Mouse (Mus musculus): Measurements from ENCODE around the gene Abca8b.
"Not testable (repeated sequence)": the region's sequence is repeated elsewhere in the genome, so short reads cannot be mapped to it uniquely, and the experiment has no call there.

Abca8b gene

DNA sequence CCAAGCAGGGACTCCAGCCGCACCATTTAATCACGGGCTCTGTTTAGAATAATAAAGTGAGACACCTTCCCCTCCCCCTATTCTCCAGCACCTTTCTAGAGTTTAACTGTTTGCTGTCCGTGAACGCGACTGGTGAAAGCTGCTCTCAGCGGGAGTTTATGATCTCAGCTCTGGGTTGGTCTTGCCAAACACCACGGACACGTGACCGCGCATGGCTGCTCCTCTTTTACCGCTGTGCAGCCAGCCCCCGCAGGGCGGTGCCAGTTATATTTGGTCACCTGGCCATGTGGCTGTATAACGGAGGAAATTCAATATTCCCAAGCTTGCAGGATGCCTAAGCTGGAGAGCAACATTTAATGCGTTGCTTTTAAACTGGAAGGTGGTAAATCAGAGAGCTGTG is at the start of gene Abca8b:
TSS of gene Abca8b (minus strand) at position 222 of the 400 bp plus-strand sequence.
- DNase-seq, result peak; percentile 95

DNA sequence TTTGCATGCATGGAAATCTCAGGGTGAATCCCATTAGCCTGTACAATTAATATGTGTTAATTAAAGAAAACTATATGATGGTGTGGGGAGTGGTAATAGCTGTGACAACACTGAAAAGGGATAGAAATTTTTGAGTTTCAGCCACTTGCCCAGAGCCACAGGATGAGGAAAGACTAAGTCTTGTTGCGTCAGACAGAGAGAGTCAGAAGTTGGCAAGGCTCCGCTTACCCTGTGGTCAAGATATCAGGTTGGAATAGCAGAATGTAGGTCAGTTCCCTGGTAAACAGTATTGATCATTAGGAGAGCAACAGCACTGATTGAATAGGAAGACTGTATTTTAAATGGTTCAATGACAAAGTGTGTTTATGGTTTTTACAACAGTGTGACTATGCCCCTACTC is 42.1 kb upstream of the Abca8b start:
- no peak for DNase-seq

DNA sequence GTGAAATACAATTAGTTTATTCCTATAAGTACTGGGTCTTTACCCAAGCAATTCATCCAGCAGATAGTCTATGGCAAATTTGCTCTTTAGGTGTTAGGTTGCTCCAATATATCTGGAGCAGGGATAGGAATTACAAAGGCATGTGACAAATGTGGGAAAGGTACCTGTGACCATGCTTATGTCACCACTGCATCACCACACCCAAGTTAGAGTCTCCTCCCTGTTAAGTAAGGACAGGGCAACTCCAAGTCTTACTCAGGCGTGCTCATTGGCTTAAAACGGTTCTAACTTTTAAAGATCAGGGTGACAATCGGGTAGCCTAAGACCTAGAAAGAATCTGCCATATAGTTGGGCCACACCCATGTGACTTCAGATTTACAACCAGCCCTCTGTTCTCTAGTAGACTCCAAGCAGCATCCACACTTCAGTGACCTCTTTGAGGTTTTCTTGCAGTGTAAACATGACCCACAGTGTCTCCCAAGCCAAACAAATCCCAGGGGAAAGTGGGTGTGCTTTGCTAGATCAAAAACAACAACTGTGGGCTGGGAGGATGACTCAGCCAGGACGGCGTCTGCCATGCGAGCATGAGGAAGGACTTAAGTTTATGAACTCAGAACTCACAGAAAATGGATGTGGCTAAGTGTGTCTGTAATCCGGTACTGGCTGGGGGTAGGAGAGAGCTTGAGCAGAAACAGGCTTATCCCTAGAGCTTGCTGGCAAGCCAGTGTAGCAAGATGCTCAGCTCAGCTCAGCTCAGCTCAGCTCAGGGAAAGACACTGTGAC is 33.5 kb upstream of the Abca8b start:
- DNase-seq, result no peak

DNA sequence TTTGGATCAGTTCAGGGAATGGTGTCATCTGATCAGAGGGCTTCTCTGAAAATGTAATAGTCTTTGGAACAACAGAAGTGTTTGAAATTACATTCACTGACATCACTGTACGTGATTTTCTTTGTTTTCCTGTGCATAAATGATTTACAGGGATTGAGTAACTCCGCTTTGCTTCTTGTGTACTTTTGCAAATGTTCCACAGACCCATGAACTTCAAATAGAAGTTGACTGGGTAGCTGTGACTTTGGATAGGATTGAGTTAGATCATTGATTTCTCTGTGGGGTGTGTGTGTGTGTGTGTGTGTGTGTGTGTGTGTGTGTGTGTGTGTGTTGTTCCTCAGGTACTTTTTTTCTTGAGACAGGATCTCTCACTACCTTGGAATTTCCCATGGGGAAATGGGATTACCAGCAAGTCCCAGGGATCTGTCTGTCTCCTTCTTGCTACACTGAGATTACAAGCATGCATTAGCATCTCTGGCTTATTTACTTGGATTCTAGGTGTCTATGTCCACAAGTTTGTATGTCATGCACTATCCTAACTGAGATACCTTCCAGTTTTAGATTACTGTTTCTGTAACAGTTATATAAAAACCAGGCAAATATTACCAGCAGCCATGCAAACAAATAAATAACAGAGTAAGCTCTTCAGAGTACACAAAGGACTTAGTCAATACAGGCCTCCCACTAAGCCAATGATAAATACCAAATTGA is 15.3 kb upstream of the Abca8b start:
- DNase-seq, result no peak

DNA sequence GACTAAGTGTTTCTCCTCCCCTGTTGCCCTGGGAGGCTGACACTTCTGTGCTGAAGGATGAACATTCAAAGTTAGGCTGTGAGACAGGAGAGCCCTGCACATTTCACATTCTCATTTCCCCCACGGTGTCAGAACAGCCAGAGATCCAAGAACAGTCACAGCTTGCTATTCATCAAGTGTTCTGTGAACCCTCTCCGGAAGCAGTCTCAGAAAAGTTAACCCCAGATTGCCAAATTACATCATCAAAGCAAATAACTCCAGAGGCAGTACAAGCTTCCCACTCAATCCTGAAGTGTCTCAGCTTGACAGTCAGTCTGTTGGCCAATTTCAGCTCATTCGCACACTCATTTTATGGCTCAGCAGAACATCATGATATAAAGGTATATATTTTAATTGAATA is 632 bp downstream of the Abca8b start:
- DNase-seq, result peak; percentile 45

DNA sequence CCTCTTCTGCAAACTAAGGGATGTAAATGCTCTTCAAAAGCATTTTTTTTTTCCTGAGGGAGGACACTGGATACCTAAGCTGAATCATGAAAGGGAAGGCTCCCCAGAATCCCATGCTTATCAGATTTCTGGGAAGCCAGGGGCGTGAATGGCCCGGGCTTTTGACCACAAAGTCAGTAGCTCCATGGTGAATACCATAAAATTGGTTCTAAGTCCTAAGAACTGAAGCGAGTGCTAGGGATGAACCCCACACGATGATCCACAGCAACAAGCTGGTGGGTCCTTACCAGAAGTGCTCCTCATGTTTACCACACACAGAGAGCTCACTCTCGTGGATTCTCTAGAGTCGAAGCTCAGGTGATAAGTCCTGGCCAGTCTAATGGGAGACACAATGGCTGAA is 1.6 kb downstream of the Abca8b start:
- no peak for DNase-seq

DNA sequence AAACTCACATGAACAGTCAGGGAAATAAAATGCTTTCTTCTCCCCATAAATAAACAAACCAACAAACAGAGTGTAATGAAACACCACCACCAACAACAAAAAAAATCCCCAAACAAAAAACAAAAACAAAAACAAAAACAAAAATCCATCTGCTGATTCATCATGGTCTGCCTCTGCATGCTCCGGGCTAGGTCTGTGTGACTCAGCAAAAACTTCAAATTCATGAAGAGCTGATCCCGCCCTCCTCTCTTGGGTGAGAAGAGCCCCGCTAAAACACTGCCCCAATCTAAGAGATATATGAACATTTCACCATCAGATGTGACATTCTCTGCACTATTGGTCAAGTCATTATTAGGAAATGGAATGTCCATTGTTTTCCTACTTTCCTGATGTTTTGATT is 4.4 kb downstream of the Abca8b start:
- DNase-seq, result no peak

DNA sequence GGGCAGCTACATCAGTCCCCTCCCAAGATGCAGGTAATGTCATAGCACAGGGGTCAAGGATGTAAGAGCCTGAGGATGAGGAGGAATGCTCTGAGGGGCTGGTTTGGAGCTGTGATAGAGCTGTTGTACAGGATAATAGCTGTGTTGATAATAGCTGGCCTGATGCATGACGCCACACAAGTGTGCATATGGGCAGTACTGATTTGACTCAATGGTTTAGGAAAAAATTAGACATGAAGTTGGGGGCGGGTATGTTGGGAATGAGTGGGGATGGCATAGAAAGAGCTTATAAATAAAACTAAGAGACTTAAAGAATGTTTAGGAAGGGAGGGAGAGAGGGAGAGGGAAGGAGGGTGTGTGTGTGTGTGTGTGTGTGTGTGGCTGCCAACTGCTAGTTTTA is 5.4 kb downstream of the Abca8b start:
- DNase-seq, result no peak

DNA sequence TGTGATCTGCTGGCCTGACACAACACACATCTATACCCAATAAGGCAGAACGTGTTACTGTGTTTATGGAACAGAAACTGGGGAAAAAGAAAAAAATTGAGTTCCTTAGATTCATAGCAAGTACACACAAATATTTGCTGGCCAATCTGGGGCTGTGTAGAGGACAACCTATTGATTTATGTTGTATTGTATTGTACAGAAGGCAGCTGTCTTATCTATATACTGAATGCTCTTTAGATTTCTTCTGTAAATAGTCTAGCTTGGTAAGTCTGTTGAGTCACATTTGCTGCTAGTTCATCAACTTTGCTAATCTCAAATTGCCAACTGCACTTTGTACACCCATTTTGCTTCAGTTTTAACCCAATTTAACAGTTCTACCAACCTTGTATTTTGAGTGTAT is 7.5 kb downstream of the Abca8b start:
- DNase-seq, result no peak

DNA sequence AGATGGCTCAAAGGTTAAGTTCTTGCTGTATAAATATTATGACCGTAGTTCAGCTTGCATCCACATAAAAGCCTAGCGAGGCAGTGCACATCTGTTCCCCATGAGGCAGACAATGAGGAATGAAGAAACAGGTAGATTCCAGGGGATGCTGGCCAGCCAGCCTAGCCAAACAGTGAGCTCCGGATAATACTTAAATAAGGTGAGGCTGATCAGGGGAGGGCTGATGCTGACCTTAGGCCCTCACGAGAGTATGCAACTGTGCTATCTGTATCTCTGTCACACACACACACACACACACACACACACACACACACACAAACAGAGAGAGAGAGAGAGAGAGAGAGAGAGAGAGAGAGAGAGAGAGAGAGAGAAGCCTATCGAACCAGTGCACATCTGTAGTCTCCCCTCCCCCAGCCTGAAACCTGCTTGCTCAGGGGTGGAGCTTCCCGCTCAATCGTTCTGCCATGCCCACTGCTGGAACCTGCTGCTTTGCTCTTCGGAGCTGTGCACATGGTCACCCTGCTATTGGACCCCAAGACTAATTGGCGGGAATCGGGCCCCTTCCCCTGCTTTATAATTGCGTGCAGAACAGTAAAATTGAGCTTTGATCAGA is 8.1 kb downstream of the Abca8b start:
- not testable (repeated sequence) for DNase-seq

DNA sequence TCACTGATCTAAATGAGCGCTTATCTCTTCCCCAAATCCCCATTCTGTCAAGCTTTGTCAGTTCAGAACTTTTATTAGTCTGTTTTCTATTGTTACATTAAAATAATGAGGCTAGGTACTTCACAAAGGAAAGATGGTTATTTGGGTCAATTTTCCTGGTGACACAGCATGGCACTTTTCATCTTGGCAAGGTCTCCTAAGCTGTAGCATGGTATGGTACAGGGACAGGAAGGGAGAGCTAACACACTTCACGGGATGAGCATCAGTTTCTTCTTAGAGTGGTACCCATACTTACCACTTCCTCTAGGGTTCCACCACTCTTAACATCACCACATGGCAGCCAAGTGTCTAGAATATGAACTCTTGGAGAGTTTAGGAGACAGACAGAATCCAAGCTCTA is 13.8 kb downstream of the Abca8b start:
- peak; percentile 65 for DNase-seq

DNA sequence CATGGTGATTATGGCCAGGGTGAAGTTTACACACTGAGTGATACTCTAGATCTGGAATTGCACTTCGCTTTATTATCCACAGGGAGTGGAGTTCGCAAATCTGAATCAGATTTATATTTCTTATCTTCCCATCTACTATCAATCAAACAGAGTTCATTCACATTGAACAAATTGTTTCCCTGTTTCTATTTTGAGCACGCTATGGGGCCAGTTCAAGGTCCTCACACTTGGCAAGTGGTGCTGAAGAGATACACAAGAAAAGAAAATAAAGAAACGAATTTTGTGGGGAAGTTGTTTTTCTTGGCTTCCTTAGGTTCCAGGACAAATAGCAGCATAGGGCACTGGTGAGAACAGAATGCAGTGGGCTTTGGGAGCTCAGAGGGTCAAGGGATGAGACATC is 25.1 kb downstream of the Abca8b start:
- DNase-seq, result no peak

DNA sequence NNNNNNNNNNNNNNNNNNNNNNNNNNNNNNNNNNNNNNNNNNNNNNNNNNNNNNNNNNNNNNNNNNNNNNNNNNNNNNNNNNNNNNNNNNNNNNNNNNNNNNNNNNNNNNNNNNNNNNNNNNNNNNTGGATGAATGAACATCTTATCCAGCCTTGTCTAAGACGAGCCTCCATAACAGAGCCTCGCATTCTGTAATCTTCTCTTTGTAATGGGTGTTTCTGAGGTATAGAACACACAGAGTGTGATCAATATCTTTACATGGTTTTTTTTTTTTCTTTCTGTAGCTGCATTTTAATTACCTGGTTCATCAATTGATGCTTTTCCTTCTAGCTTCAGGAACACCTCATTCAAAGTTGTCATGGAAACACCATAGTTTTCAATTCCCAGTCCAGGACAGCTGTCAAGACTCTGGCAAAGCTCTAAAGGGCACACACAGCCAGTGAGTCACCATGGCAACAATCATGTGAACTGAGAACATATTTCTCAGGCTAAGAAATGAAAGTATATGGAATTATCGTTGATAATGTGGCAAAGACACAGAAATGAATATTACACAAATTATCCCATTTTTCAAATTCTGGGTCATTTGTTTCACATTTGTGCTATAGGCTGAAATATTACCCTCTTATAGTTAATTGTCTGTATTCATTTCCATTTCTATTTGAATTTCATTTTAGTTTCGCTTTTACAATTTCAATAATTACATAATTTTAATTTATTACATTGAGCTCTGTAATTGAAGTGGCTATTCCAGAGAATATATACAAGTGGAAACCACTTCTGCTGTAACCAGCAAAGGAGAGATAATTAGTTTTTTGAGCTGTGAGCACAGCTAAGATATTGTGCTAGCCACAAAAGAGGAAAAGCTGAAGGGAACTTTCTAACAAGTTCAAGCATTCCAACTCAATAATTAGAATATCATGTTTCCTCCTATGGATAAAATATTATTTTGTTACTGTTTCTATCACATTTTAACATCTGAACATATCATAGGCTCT is 33.9 kb downstream of the Abca8b start:
- DNase-seq, result no peak

DNA sequence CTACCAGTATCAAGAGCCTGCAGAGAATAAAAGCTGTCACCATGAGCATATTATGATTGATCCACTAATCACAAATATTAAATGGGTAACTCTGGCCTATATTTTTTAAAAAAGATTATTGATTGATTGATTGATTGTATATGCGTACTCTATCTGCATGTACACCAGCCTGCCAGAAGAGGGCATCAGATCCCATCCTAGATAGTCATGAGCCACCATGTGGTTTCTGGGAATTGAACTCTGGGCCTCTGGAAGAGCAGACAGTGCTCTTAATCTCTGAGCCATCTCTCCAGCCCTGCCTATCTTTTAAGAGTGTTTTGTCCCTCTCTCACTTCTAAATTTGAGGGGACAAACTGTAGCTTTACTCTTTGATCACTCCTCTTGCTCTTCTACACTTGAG is 40.5 kb downstream of the Abca8b start:
- no peak for DNase-seq

DNA sequence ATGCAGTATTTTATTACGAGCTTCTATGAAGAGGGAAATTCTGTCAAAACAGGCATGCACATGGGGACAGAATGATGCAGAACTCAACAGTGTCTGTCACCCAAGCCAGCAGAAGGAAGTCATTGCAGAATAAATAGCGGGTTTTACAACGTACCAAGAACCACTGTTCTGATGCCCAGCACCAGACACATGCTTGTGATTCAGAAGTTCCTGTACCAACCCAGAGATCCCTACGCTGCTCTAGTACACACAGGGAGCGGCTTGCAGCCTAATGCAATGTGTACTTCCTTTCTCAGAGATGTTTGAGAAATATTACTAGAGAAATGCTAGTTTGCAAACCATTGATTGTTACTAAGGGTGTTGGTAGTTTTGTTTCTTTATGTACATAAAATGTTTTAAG is 58.7 kb downstream of the Abca8b start:
- no peak for DNase-seq

DNA sequence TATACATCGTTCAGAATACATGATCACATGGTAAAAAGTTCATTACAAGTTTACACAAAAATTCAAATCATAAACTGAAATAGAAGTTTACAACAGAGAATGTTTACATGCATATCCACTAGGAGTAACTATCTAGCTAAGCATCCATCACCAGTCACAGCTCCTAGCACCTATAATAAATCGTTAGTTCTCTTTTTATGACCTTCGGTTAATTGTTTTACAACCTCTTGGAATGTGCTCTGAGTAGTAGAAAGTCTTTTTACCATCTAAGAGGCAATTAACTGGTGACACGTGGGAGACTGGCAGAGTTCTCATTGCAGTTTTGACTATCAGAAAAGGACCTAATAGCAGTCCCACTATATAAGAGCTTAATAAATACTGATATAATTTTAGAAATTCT is 62.4 kb downstream of the Abca8b start:
- not testable (repeated sequence) for DNase-seq

DNA sequence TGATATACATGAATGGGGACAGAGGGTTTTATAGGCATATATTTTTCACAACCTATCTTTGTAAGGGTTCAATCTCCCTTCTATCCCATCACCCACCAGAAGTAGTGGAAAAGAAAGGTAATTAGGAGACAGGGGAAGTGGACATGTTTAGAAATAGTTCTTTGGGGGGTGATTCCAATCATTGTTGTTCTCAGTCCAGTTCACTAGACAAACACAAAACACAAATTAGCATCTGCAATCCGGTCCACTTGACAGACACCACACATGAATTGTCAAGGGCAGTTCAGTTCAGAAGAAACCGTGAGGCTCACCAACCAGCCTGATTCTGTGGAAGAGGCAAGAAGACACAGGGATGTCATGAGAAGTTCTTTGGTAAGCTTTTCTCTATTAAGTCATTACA is 67.2 kb downstream of the Abca8b start:
- DNase-seq, result no peak

DNA sequence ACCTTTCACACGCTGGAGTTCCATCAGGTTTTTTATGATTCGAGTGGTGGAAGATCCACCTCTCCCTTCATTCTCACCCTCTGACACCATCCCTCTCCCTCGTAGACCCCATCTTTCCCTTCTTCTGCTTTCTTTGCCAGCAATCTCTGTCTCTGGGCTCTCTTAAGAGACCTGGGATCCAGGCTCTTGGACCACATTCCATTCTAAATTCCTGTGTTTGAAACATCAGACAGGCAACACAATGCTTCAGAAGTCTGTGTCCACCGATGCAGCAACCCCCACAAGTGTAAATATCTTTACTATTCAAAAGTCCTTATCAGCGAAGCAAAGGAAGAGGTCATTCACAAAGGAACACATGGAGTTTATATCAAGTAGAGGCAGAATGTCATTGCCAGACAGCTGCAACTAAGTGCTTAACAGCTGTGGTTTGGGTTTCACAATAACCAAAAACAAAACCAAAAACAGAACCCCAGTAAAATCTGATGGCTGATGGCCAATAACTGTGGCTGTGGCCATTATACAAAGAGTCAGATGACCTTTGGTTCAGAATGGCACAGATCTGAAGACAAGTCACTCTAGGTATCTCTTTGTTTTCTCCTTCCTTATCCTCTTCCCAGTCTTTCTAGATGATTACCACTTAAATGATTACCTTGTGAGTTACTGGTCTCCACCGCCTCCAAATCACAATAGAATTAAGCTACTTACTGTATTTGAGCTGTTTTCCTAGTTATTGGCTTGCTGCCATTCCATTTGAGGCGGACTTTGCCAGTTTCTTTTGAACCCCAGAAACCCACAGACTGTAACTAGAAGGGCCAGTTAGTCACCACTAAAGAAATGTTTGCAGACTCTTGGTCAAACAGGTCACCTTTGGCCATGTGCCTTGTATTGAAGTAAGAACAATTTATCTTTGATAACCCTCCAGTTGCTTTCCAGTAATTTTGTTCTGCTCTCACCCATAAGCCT is 68.6 kb downstream of the Abca8b start:
- DNase-seq, result no peak

DNA sequence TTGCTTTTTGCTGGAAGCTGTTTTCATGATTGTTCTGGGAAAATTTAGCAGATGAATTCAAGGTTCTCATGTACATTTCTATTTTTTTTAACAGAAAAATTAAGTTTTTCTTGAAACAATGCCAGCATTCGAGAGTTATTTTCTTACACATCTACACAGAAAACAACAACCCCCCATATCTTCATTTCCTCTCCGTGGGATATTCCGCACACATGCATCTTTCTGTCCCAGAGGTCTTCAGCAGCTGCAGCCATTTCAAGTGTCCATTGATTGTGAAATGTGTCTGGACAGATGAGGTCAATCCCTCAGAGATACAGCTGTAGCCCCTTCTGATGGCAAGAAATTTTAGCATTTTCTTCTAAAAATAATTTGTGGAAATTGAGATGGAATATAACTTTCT is 73.4 kb downstream of the Abca8b start:
- DNase-seq, result no peak

DNA sequence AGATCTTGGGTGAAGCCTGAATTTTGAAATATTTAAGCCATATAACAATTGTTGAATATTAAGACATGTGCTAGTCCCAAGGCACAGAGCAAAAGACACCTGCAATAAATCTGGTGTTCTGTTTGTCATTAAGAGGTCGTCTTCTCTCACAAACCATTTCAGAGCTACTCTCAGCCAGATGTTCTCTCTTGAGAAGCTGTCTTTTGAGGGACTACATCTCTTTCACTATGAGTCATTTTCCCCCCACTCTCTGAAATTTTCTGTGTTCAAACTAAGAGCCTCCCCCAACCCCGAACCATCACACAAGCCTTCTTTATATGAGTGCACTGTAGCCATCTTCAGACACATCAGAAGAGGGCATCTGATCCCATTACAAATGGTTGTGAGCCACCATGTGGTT is 76.2 kb downstream of the Abca8b start:
- no peak for DNase-seq

DNA sequence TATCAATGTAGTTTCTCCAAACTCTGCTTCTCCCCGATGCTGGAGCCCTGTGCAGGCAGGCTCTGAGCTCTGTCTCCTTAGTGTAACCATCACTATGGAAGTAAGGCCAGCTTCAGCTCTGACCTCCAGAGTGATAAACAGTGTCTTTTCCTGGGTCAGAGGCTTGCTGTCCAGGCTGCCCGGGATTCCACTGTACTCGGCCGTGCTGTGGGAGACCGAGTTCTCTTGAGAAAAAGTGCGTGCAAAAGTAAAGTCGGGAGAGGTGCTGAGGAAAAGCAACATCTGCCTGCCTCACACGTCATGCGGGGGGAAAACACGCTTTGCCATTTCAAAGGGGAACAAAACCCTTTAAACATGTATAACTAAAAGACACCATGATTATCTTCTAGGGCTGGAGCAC is 79.0 kb downstream of the Abca8b start:
- DNase-seq, result no peak

DNA sequence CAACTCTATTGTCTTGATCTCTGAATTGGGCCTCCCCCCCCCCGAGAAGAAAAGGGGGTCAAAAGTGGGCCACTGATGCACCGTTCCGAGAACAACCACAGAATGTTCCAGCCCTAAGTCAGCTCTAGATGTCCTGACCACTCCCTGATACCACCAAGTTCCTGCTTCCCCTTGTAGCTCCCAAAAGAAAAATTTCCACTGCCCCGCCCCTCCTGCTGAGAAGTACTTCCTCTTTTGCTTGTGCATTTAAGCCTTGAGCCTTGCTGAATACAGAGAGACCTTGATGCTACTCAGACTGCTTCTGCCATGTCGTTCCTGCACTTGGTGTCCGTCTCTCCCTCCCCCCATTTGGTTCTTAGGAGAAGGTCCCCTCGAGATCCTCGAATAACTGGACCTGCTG is 82.5 kb downstream of the Abca8b start:
- not testable (repeated sequence) for DNase-seq

All from cerebellum, adult 9-10 months (tissue).